Mouse (Mus musculus): ENCODE results near the gene Auts2.

Auts2 gene

DNA sequence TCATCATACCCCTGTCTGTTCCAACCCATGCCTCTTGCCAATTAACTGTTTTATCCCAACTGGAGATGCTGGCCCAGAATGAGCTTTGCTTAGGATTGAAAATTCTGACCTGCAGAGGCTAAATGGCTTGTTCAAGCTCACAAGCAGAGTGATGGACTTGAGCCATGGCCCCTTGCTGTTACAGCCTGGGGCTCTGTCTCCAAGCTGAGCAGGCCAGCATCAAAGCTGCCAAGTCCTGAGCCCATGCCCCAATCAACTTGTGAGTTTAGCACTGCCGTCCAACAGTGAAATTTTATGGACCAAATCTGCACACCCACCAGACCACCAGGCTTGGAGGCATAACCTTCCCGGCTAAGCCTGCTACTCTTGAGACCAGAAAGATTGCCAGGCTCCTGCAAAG lies 1012.3 kb downstream of the Auts2 start:
- no peak for DNase-seq (ENCODE audit: low spot score in 2 of 2)

DNA sequence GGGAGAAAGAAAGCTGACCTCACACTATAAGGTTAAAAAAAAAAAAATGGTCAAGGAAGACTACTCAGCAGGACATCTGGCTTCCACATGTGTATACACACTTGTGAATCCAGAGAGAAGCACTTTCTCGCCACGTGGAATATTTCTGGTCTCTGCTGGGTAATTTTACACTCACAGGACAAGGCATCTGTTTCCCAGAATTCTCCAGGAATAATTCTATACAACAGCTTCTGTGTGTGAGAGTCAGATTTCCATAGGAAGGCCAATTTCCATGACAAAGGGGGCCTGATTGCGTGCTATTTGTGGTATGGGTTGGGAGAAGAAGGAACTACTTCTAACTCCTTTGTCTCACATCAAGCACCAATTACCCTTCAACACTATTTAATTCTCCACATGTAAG lies 1016.5 kb downstream of the Auts2 start:
- DNase-seq (ENCODE audit: low spot score in 2 of 2): no peak

GRCm38 (mm10) chr5:131524900-131525465 lies 1018.2 kb downstream of the Auts2 start:
- DNase-seq (ENCODE audit: low spot score in 2 of 2): no peak

DNA sequence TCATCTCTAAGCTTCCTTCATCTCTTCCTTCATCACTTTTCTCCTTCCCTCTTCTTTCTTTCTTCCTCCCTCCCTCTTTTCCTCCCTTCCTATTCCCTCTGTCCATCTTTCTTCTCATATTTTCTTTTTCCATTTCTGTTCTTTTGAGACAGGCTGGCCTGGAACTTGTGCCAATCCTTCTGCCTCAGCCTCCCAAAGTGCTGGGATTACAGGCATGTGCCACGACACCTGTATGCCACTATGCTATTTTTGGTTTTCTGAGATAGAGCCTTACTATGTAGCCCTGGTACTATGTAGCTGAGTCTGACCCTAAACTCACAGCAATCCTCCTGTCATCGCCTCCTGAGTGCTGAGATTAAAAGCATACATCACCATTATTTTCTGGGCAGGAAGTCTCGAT lies 1023.6 kb downstream of the Auts2 start:
- no peak for DNase-seq (ENCODE audit: low spot score in 2 of 2)

DNA sequence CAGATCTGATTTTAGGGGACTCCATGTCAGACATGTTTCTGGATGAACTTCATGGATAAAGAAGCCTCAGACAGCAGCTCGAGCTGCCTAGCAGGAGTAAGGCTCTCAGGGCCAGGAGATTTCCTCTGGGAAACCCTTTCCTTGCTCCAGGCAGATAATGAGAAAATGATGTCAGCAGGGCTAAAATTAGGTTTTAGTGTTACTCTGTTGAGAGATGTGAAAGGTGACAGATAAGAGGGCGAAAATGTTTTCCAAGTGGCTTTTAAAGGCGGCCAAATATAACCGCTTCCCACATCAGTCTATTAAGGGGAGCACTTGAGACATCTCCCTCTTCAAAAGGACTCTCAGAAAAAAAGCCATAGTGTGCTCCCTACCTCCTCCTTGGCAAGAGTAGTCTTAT lies 1025.5 kb downstream of the Auts2 start:
- DNase-seq (ENCODE audit: low spot score in 2 of 2): no peak

DNA sequence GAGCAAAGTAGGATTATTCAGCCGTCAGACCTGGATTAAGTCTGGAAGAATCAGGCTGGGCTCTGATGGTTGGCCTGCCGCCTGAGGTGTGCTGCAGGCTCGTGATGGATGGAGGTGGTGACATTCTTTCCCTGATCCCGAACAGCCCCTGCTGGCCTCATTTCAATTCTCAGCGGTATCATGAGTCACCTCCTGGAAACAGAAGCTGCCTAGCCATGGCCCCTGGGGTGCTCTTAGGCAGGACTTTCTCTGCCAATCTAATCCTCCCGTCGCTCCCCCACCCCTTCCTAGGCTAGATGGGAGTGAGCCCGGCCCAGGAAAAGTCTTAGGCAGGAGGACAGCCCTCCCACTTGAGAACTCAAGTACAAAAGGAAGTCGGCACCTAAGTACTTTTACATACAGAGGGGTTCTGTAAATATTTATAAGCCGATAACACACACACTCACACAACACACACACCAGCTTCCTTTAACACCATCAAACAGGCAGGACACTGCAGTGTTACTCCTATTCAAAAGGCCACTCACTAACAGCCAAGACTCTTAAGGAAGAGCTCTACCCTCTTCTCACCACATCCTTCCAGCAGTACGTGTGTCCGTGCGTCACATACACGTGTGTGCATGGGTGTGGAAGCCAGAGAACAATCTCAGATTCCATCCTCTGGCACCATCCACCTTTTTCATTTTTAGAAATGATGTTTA lies 1027.3 kb downstream of the Auts2 start:
- DNase-seq (ENCODE audit: low spot score in 2 of 2): no peak

GRCm38 (mm10) chr5:131513753-131514152 lies 1029.4 kb downstream of the Auts2 start:
- no peak for DNase-seq (ENCODE audit: low spot score in 2 of 2)

GRCm38 (mm10) chr5:131512617-131513016 lies 1030.5 kb downstream of the Auts2 start:
- DNase-seq (ENCODE audit: low spot score in 2 of 2): no peak

- DNase-seq (ENCODE audit: low spot score in 2 of 2): no peak
These were observed 1032.5 kb downstream of the Auts2 start for GRCm38 (mm10) chr5:131510659-131511058.

DNA sequence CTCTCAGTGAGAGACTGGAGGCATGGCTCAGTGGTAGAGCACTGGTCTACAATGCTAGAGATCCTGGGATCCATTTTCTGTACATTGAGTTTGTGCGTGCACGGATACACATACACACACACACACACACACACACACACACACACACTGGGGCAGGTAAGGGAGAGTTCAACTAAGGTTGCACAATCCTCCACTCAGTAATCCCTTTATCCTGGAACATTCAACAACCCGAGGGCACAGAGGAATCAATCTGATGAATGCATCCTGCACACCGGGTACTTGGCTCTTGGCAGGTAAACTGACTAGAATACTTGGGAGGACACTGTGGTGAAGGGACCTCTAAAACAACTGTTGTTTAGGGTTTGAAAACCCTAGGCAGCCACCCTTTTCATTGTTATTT lies 1033.8 kb downstream of the Auts2 start:
- DNase-seq (ENCODE audit: low spot score in 2 of 2): no peak

DNA sequence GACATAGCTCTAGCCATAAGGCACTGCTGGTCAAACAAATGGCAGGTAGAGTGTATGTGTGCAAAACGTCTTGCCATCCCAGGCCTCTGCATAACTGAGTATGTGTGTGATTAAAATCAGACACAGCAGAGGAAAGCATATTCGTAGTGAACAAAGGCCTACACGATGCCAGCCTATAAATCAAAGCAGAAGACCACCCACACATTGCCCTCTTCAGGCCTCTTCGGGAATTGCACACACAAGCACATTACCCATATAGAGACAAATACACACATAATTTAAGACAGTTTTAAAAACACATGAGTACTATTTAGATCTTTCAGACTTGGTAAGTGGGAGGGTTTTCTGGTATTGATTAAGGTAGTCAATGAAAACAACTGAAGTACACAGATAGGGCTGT lies 1044.3 kb downstream of the Auts2 start:
- DNase-seq (ENCODE audit: low spot score in 2 of 2): no peak

DNA sequence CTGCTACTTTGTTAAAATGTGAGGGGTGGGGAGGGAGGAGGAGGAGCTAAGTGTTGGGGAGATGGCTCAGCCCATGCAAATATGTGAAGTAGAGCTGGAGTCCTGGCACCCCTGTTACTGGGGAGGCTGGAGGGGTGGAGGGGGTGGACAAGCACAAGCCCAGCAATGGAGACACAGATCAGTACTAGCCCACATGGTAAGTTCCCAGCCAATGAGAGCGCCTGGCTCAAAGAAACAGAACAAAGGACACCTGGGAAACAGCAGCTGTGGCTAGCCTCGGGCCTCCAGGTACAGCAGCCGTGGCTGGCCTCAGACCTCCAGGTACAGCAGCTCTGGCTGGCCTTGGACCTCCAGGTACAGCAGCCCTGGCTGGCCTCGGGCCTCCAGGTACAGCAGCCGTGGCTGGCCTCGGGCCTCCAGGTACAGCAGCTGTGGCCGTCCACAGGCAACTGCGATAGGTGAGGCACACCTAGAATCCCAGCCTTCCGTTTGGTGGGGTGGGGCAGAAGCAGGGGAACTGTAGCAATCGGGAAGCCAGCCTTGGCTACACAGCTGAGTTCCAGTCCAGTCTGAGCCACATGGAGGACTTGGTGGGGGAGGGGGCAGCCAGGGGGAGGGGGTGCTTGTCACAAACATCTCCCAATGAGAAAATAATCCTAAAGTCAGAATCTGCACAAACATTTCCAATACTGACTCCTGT lies 1046.5 kb downstream of the Auts2 start:
- no peak for DNase-seq (ENCODE audit: low spot score in 2 of 2)

- DNase-seq (ENCODE audit: low spot score in 2 of 2): no peak
These were observed 1048.6 kb downstream of the Auts2 start for GRCm38 (mm10) chr5:131494564-131494963.

DNA sequence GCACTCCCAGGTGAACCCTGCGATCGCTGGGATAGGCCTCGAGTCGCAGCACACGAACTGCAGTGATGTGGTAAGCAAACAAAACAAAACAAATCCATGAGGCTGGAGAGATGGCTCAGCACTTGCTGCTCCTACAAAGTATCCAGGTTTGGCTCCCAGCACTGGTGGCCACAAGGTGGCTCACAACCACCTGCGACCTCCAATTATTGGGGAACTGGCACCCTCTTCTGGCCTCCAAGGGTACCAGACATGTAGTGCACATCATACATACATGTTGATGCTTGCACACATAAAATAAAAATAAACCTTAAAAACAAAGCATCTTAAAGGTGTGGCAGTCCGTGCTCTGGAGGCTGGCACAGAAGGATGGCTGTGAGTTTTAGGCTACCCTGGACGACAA lies 1050.6 kb downstream of the Auts2 start:
- no peak for DNase-seq (ENCODE audit: low spot score in 2 of 2)

DNA sequence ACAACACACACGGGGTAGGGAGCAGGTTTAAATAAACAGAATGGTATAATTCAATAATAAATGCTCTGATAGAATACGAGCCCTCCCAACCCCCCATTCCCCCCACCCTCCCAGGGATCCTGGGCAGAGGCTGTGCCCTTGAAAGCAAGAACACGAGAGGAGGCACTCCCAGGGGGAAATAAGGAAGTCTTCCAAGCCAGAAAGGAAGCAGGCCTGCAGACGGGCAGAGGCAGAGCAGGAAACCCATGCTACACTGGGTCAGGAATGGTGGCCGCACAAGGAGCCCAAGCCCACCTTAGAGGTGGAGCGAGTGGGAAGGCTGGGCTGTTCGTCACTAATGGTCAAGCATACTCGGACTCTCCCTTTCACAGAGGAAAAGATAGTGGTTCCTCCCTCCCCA lies 1051.3 kb downstream of the Auts2 start:
- DNase-seq (ENCODE audit: low spot score in 2 of 2): no peak

- no peak for DNase-seq (ENCODE audit: low spot score in 2 of 2)
These were observed 1052.3 kb downstream of the Auts2 start for GRCm38 (mm10) chr5:131490811-131491210.

DNA sequence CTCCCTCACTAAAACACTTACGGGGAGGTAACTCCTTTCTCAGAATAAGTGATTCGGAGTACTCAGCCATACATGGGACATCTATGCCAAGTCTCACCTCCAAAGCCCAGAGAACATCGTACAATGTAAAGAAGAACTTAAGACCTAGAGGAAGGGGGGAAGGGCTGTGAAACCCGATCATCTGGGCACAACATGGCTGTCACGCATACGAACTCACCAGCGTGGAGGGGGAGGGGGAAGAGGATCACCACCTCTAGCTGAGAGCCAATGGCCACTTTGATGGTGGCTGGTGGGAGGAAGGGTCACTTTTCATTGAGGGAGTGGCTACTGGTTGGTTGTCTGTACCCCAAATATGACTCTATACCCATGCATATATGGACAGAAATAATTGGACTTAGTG lies 1053.3 kb downstream of the Auts2 start:
- DNase-seq (ENCODE audit: low spot score in 2 of 2): no peak

GRCm38 (mm10) chr5:131486527-131486926 lies 1056.6 kb downstream of the Auts2 start:
- no peak for DNase-seq (ENCODE audit: low spot score in 2 of 2)

- no peak for DNase-seq (ENCODE audit: low spot score in 2 of 2)
These were observed 1067.9 kb downstream of the Auts2 start for GRCm38 (mm10) chr5:131475278-131475677.

GRCm38 (mm10) chr5:131468609-131469008 lies 1074.5 kb downstream of the Auts2 start:
- no peak for DNase-seq (ENCODE audit: low spot score in 2 of 2)

GRCm38 (mm10) chr5:131466131-131466530 lies 1077.0 kb downstream of the Auts2 start:
- no peak for DNase-seq (ENCODE audit: low spot score in 2 of 2)

DNA sequence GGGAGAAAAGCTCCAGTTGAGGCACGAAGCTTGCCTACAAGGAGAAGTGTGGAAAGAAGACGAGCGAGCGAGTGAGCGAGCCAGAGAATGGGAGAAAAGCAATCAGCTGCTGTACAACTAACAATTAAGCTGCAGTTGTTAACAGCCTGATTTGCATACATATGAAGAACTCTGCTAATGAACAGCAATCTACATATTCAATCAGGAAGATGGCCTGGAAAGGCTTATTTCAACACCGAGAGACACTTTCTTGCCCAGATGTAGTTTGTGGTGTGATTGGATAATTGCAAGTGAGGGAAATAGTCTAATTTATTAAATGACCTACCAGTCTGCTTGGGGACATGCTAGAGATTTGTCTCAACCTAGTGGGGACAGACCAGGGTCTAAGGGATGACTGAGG lies 1079.7 kb downstream of the Auts2 start:
- no peak for DNase-seq (ENCODE audit: low spot score in 2 of 2)

GRCm38 (mm10) chr5:131459951-131460350 lies 1083.2 kb downstream of the Auts2 start:
- no peak for DNase-seq (ENCODE audit: low spot score in 2 of 2)
